Mouse (Mus musculus) heart, postnatal 0 days (tissue): ENCODE data around the gene Dcaf8.

Experiments used
- CTCF ChIP-seq: IDR thresholded peaks from 2 replicates; pipeline ENCODE4 v1.5.1; 2016; ENCODE audit warnings: antibody characterized with exemption, control low read depth, low read depth
- EP300 ChIP-seq: IDR thresholded peaks from 2 replicates; pipeline ENCODE4 v1.6.1; 2016; ENCODE audit warnings: antibody characterized with exemption, low read depth

DNA sequence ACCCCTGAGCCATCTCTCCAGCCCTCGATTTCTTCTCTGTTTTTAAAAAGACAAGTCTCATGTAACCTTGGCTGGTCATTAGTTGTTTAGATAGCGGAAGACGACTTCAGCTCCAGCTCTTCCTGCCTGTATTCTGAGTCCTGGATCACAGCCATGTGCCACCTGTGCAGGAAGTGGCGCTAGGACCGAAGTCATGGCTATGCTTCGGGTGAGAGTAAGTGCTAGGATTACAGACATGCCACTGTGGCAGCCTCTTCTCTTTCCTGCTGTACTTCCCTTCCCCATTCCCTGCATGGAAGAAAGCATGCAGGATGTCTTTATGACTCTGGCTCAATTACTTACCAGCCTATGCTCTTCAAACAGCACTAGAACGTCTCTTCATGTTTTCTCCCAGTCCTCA, 31.2 kb downstream of the Dcaf8 start:
- TF ChIP-seq EP300 (no peak), CTCF (no peak)
